Mouse (Mus musculus) adrenal gland, postnatal 4 days (tissue): ENCODE results near the gene Ino80b. TPM values are rescaled to one million over a fixed set of nuclear protein-coding genes. Genes with fewer than 3 reads are reported as not detected.

Experiments
- DNase-seq, 2 experiments: peaks; one replicate each; pipeline ENCODE4 v3.0.0; 2021 to 2022; ENCODE audit warnings: low spot score in 2 of 2, mixed read lengths in 2 of 2
- total RNA-seq, 2 experiments: library from RNA; stranded (reverse); gene quantifications; 2 replicates each; pipeline ENCODE4 v1.2.3; 2021

Ino80b gene
- total RNA-seq, 2 experiments from 2014 or later: 29.0 to 31.7 TPM

- no peak for DNase-seq
Measured at GRCm38 (mm10) chr6:83118825-83119733, 6.2 kb downstream of the Ino80b start.

GRCm38 (mm10) chr6:83118369-83118768 is 6.9 kb downstream of the Ino80b start:
- DNase-seq: no peak

- DNase-seq: no peak
Measured at GRCm38 (mm10) chr6:83117616-83118015, 7.6 kb downstream of the Ino80b start.

GRCm38 (mm10) chr6:83117165-83117438 is 8.1 kb downstream of the Ino80b start:
- no peak for DNase-seq

GRCm38 (mm10) chr6:83116373-83117164 is 8.7 kb downstream of the Ino80b start:
- DNase-seq: no peak

GRCm38 (mm10) chr6:83115682-83116372 is 9.4 kb downstream of the Ino80b start:
- no peak for DNase-seq

- DNase-seq: peak; percentile 89 to 93
Measured at GRCm38 (mm10) chr6:83115011-83115671, 10.1 kb downstream of the Ino80b start, which contains the start of gene Mogs. Gene Mogs, plus strand, starts transcription at chr6:83115496.

- DNase-seq: no peak
Measured at GRCm38 (mm10) chr6:83111510-83112136, 13.6 kb downstream of the Ino80b start.

- peak; percentile 66 to 73 for DNase-seq
Measured at GRCm38 (mm10) chr6:83108762-83109668, 16.2 kb downstream of the Ino80b start, which contains the start of gene Mrpl53. Gene Mrpl53, plus strand, starts transcription at chr6:83109040.

GRCm38 (mm10) chr6:83107566-83108400 is 17.4 kb downstream of the Ino80b start:
- peak; percentile 66 to 81 for DNase-seq

GRCm38 (mm10) chr6:83104158-83104557 is 21.1 kb downstream of the Ino80b start:
- no peak for DNase-seq

GRCm38 (mm10) chr6:83103130-83103650 is 22.0 kb downstream of the Ino80b start:
- DNase-seq: no peak

- no peak for DNase-seq
Measured at GRCm38 (mm10) chr6:83101688-83102556, 23.3 kb downstream of the Ino80b start.

- peak; percentile 56 to 81 for DNase-seq
Measured at GRCm38 (mm10) chr6:83101316-83101687, 23.9 kb downstream of the Ino80b start, which contains the start of the genes Ccdc142 and Gm42688. Gene Ccdc142, plus strand, starts transcription at chr6:83101601. Gene Gm42688, plus strand, starts transcription at chr6:83101617.

GRCm38 (mm10) chr6:83098411-83098810 is 26.8 kb downstream of the Ino80b start:
- no peak for DNase-seq

GRCm38 (mm10) chr6:83095968-83096367 is 29.3 kb downstream of the Ino80b start:
- no peak for DNase-seq
